Mouse (Mus musculus) small intestine, adult 2 months (tissue): Measurements from ENCODE around the gene Wfdc3.

Source experiments
- CTCF ChIP-seq: fragments of 200-500 bp; IDR thresholded peaks from 2 replicates; pipeline ENCODE4 v1.5.1; 2012; ENCODE audit warnings: low read depth, mild to moderate bottlenecking, control low read depth, inconsistent platforms, low read length, moderate library complexity, mixed read lengths; ENCODE audit not compliant: insufficient replicate concordance, insufficient read length; ENCODE audit errors: extremely low read depth
- POLR2A ChIP-seq: fragments of 200-500 bp; IDR thresholded peaks from 2 replicates; pipeline ENCODE4 v1.6.1; 2012; ENCODE audit warnings: low read depth, mild to moderate bottlenecking, control low read depth, inconsistent platforms, low read length, moderate library complexity

- no peak for TF ChIP-seq POLR2A
- no peak for TF ChIP-seq CTCF
Measured at GRCm38 (mm10) chr2:164715005-164715404, 30.7 kb downstream of the Wfdc3 start, which contains the start of gene Spint5.
